Mouse (Mus musculus) heart, embryonic 14.5 days (tissue): ENCODE measurements around the gene Rad51b. TPM values are rescaled to one million over a fixed set of nuclear protein-coding genes. Genes with fewer than 3 reads are reported as not detected.

ENCODE experiments used
- ATAC-seq: fragments of 200-750 bp; cut with Nextera tagmentation; 2 replicates; pipeline ENCODE4 v1.8.0; 2017; ENCODE audit warnings: low read depth, moderate TSS enrichment; ENCODE audit not compliant: insufficient number of reproducible peaks, insufficient read depth, low FRiP score
- H3K27ac ChIP-seq, 2 experiments: fragments of 200-500 bp in 1 of 2; fragments of 300-500 bp in 1 of 2; sonication (generic) in 1 of 2; replicated peaks in 1 of 2; 2 replicates each; pipeline ENCODE4 v1.5.1; 2012 to 2014; ENCODE audit warnings: low read depth in 2 of 2, low read length in 2 of 2, control low read depth in 1 of 2, mild to moderate bottlenecking in 1 of 2, mixed read lengths in 1 of 2; ENCODE audit not compliant: control insufficient read depth in 1 of 2, insufficient read depth in 1 of 2
- H3K27me3 ChIP-seq: fragments of 300-500 bp; sonication (generic); 2 replicates; pipeline ENCODE4 v1.6.1; 2014; ENCODE audit warnings: mild to moderate bottlenecking, low read length, control low read depth; ENCODE audit not compliant: control insufficient read depth, insufficient read depth
- H3K36me3 ChIP-seq: fragments of 300-500 bp; sonication (generic); 2 replicates; pipeline ENCODE4 v1.6.1; 2014; ENCODE audit warnings: mild to moderate bottlenecking, control low read depth, low read length, mixed read lengths; ENCODE audit not compliant: control insufficient read depth, insufficient read depth
- H3K4me1 ChIP-seq, 2 experiments: fragments of 200-500 bp in 1 of 2; fragments of 300-500 bp in 1 of 2; sonication (generic) in 1 of 2; 2 replicates each; pipeline ENCODE4 v1.6.1; 2012 to 2014; ENCODE audit warnings: low read length in 2 of 2, control low read depth in 1 of 2, mixed read lengths in 1 of 2; ENCODE audit not compliant: control insufficient read depth in 2 of 2, insufficient read depth in 2 of 2
- H3K4me2 ChIP-seq: fragments of 300-500 bp; sonication (generic); 2 replicates; pipeline ENCODE4 v1.6.1; 2014; ENCODE audit warnings: mild to moderate bottlenecking, low read length
- H3K4me3 ChIP-seq, 2 experiments: fragments of 200-500 bp in 1 of 2; fragments of 300-500 bp in 1 of 2; sonication (generic) in 1 of 2; 2 replicates each; pipeline ENCODE4 v1.5.1; 2012 to 2014; ENCODE audit warnings: low read length in 2 of 2, mild to moderate bottlenecking in 2 of 2, control low read depth in 1 of 2, low read depth in 1 of 2, moderate library complexity in 1 of 2; ENCODE audit not compliant: control insufficient read depth in 1 of 2, insufficient read depth in 1 of 2
- H3K9ac ChIP-seq: fragments of 300-500 bp; sonication (generic); 2 replicates; pipeline ENCODE4 v1.6.1; 2014; ENCODE audit warnings: mild to moderate bottlenecking, low read length
- H3K9me3 ChIP-seq: fragments of 300-500 bp; sonication (generic); 2 replicates; pipeline ENCODE4 v1.6.1; 2016; ENCODE audit warnings: low read length, control low read depth; ENCODE audit not compliant: control insufficient read depth
- WGBS: fragments of 180-500 bp; shearing (Covaris S2); extraction: QIAGEN DNeasy Blood & Tissue Kit; methylation state at CpG from one replicate; pipeline ENCODE4 v1.1.7; 2014; 5-methylcytosine and 5-hydroxymethylcytosine counted together
- polyA plus RNA-seq: library from polyadenylated mRNA; unstranded; fragments of >200 nt; fragmentation: Nextera tagmentation; extraction: Ambion mirVana; gene quantifications from 2 replicates; pipeline ENCODE4 v1.2.1, GENCODE M21; 2014

Rad51b gene
- polyA plus RNA-seq, 1 experiment from 2014 or later = 4.2 TPM

- no peak overlapping the region for H3K4me2 ChIP-seq
- no peak for ATAC-seq
- H3K4me3 ChIP-seq = no peak overlapping the region
- WGBS = 54% methylated on average over 11 of the region's 11 CpGs
- H3K27me3 ChIP-seq = no peaks in the 10 kb centered on the region
- peak overlapping the region in 1 of 2 experiments; percentile 48; a peak in 3 of 4 replicates for H3K27ac ChIP-seq
- no peaks in the 10 kb centered on the region for H3K36me3 ChIP-seq
- H3K4me1 ChIP-seq = peaks cover 16 to 27% of the 10 kb centered on the region in 2 experiments
- no peaks in the 10 kb centered on the region for H3K9me3 ChIP-seq
- H3K9ac ChIP-seq = no peak overlapping the region
These were observed 205.9 kb downstream of the Rad51b start for GRCm38 (mm10) chr12:79502862-79503581.

GRCm38 (mm10) chr12:79503582-79504515 lies 206.8 kb downstream of the Rad51b start:
- H3K27me3 ChIP-seq = no peaks in the 10 kb centered on the region
- no peak for ATAC-seq
- WGBS = 48% methylated on average over 3 of the region's 3 CpGs
- H3K36me3 ChIP-seq = no peaks in the 10 kb centered on the region
- no peak overlapping the region for H3K4me2 ChIP-seq
- H3K4me1 ChIP-seq = peaks cover 16 to 27% of the 10 kb centered on the region in 2 experiments
- no peak overlapping the region for H3K9ac ChIP-seq
- H3K27ac ChIP-seq = peak overlapping the region; percentile 25 to 48
- no peak overlapping the region for H3K4me3 ChIP-seq
- no peaks in the 10 kb centered on the region for H3K9me3 ChIP-seq

- Histone ChIP-seq H3K4me2 (no peak overlapping the region), H3K4me3 (no peak overlapping the region), H3K9ac (no peak overlapping the region), H3K4me1 (peaks cover 16 to 27% of the 10 kb centered on the region in 2 experiments), H3K36me3 (no peaks in the 10 kb centered on the region), H3K27ac (no peak overlapping the region), H3K27me3 (no peaks in the 10 kb centered on the region), H3K9me3 (no peaks in the 10 kb centered on the region)
- ATAC-seq = no peak
- WGBS = 93% methylated on average over 1 of the region's 1 CpGs
These were observed 207.6 kb downstream of the Rad51b start for GRCm38 (mm10) chr12:79504641-79505040.

- no peak for ATAC-seq
- H3K4me3 ChIP-seq = no peak overlapping the region
- peaks cover 18 to 27% of the 10 kb centered on the region in 2 experiments for H3K4me1 ChIP-seq
- no peak overlapping the region for H3K9ac ChIP-seq
- H3K9me3 ChIP-seq = no peaks in the 10 kb centered on the region
- H3K36me3 ChIP-seq = no peaks in the 10 kb centered on the region
- no peaks in the 10 kb centered on the region for H3K27me3 ChIP-seq
- no peak overlapping the region; a peak in 2 of 4 replicates for H3K27ac ChIP-seq
- H3K4me2 ChIP-seq = no peak overlapping the region
- 67% methylated on average over 4 of the region's 4 CpGs for WGBS
These were observed 209.3 kb downstream of the Rad51b start for GRCm38 (mm10) chr12:79506421-79506820.

GRCm38 (mm10) chr12:79507141-79507681 lies 210.1 kb downstream of the Rad51b start:
- Histone ChIP-seq H3K4me1 (peaks cover 23 to 35% of the 10 kb centered on the region in 2 experiments), H3K27me3 (no peaks in the 10 kb centered on the region), H3K36me3 (no peaks in the 10 kb centered on the region), H3K4me2 (no peak overlapping the region), H3K9me3 (no peaks in the 10 kb centered on the region), H3K9ac (0 out of 2 replicates have a peak overlapping the region, but pooled peaks have one; percentile 22), H3K27ac (peak overlapping the region; percentile 39 to 58; a peak in 2 of 4 replicates), H3K4me3 (no peak overlapping the region)
- WGBS = 44% methylated on average over 8 of the region's 8 CpGs
- no peak for ATAC-seq

- H3K4me1 ChIP-seq = peaks cover 19 to 20% of the 10 kb centered on the region in 2 experiments
- peak overlapping the region; percentile 53 to 73 for H3K27ac ChIP-seq
- H3K4me2 ChIP-seq = no peak overlapping the region
- H3K4me3 ChIP-seq = no peak overlapping the region
- no peak overlapping the region for H3K9ac ChIP-seq
- 57% methylated on average over 11 of the region's 11 CpGs for WGBS
- H3K27me3 ChIP-seq = no peaks in the 10 kb centered on the region
- H3K36me3 ChIP-seq = no peaks in the 10 kb centered on the region
- H3K9me3 ChIP-seq = no peaks in the 10 kb centered on the region
- no peak for ATAC-seq
These were observed 214.5 kb downstream of the Rad51b start for GRCm38 (mm10) chr12:79511454-79512204.
